Mouse (Mus musculus) activated CD4-positive, CD25-positive, alpha-beta regulatory T cell, adult 4 months (primary cell): ENCODE data around the gene Cpt1c. TPM values are rescaled to one million over a fixed set of nuclear protein-coding genes. Genes with fewer than 3 reads are reported as not detected.
"Not testable (repeated sequence)": the region's sequence is repeated elsewhere in the genome, so short reads cannot be mapped to it uniquely, and the experiment has no call there.

Experiments used
- ATAC-seq: one replicate; pipeline ENCODE4 v1.8.0; 2017
- polyA plus RNA-seq, 2 experiments: library from polyadenylated mRNA; unstranded; fragments of 100-300 nt; shearing (Covaris generic); gene quantifications; one replicate each; pipeline ENCODE4 v1.2.1; 2017

Cpt1c gene
- under 1 TPM; 0.80 to 0.98 TPM for polyA plus RNA-seq

GRCm38 (mm10) chr7:44974383-44975116 lies at the start of gene Cpt1c:
TSS of gene Cpt1c (minus strand) at chr7:44974851.
- no peak for ATAC-seq

GRCm38 (mm10) chr7:45023711-45024110 lies 49.1 kb upstream of the Cpt1c start:
- ATAC-seq, result not testable (repeated sequence)

GRCm38 (mm10) chr7:45020225-45020624 lies 45.6 kb upstream of the Cpt1c start:
- no peak for ATAC-seq

- no peak for ATAC-seq
Observed at GRCm38 (mm10) chr7:45019031-45019571, 44.5 kb upstream of the Cpt1c start.

- peak; percentile 87 for ATAC-seq
Observed at GRCm38 (mm10) chr7:45017242-45018061, 42.8 kb upstream of the Cpt1c start, which contains the start of gene Rras. TSS of gene Rras (plus strand) at chr7:45017961.

GRCm38 (mm10) chr7:45016761-45017160 lies 42.1 kb upstream of the Cpt1c start:
- ATAC-seq, result no peak

- ATAC-seq, result peak; percentile 70
Observed at GRCm38 (mm10) chr7:45015957-45016612, 41.4 kb upstream of the Cpt1c start, which contains the start of gene Scaf1. TSS of gene Scaf1 (minus strand) at chr7:45016363.

- ATAC-seq, result no peak
Observed at GRCm38 (mm10) chr7:45015344-45015956, 40.8 kb upstream of the Cpt1c start.

GRCm38 (mm10) chr7:45014096-45014451 lies 39.4 kb upstream of the Cpt1c start:
- no peak for ATAC-seq

- no peak for ATAC-seq
Observed at GRCm38 (mm10) chr7:45013366-45014095, 38.9 kb upstream of the Cpt1c start.

GRCm38 (mm10) chr7:45012824-45013223 lies 38.2 kb upstream of the Cpt1c start:
- no peak for ATAC-seq

GRCm38 (mm10) chr7:45012011-45012410 lies 37.4 kb upstream of the Cpt1c start:
- no peak for ATAC-seq

GRCm38 (mm10) chr7:45008411-45008810 lies 33.8 kb upstream of the Cpt1c start:
- ATAC-seq, result no peak

GRCm38 (mm10) chr7:45007846-45008245 lies 33.2 kb upstream of the Cpt1c start:
- ATAC-seq, result no peak

- no peak for ATAC-seq
Observed at GRCm38 (mm10) chr7:45007141-45007540, 32.5 kb upstream of the Cpt1c start.

GRCm38 (mm10) chr7:45006503-45006902 lies 31.9 kb upstream of the Cpt1c start:
- ATAC-seq, result no peak

- no peak for ATAC-seq
Observed at GRCm38 (mm10) chr7:45005321-45005992, 30.8 kb upstream of the Cpt1c start.

GRCm38 (mm10) chr7:45004546-45004945 lies 29.9 kb upstream of the Cpt1c start:
- ATAC-seq, result no peak

- no peak for ATAC-seq
Observed at GRCm38 (mm10) chr7:45002440-45002839, 27.8 kb upstream of the Cpt1c start.

GRCm38 (mm10) chr7:45000539-45001114 lies 26.0 kb upstream of the Cpt1c start:
- ATAC-seq, result no peak

GRCm38 (mm10) chr7:44999753-45000152 lies 25.1 kb upstream of the Cpt1c start:
- no peak for ATAC-seq
